Mouse (Mus musculus): ENCODE measurements around the gene Glb1l. TPM values are rescaled to one million over a fixed set of nuclear protein-coding genes. Genes with fewer than 3 reads are reported as not detected.

Gene Glb1l
- polyA plus RNA-seq, 2 experiments: 17.7 to 41.4 TPM

GRCm38 (mm10) chr1:75148727-75149126, 61.9 kb downstream of the Glb1l start:
- Histone ChIP-seq H3K36me3 (ENCODE audit: control insufficient read depth, insufficient read depth, low read length) (peaks cover 51% of the 10 kb centered on the region), H3K4me3 (replicated peaks; ENCODE audit: low read length) (no peak overlapping the region), H3K27ac (replicated peaks; ENCODE audit: low read depth, low read length) (no peak overlapping the region), H3K4me1 (ENCODE audit: control insufficient read depth, insufficient read depth, low read length) (peaks cover 4% of the 10 kb centered on the region; the same call in 1 of the 2 replicates), H3K4me2 (replicated peaks; ENCODE audit: low read depth, low read length, severe bottlenecking) (no peak overlapping the region), H3K9me3 (ENCODE audit: control insufficient read depth, low read length) (no peaks in the 10 kb centered on the region), H3K9ac (ENCODE audit: low read depth, low read length, severe bottlenecking) (no peak overlapping the region), H3K27me3 (ENCODE audit: control insufficient read depth, insufficient read depth, low read length) (no peaks in the 10 kb centered on the region)
- 93% methylated on average over 4 of the region's 4 CpGs for WGBS
- DNase-seq (ENCODE audit: low spot score) (no peak), ATAC-seq (ENCODE audit: low FRiP score, low read depth) (no peak)
- TF ChIP-seq POLR2A (IDR thresholded peaks at IDR 0.05; ENCODE audit: borderline replicate concordance, extremely low read depth, insufficient read depth, insufficient read length): no peak

Small RNA genes lying within 50 kb of the gene (microRNA-seq; reads per million reads assigned to microRNA genes)
- gene Gm27943: not detected

Other genes starting within 250 kb of the Glb1l start
- gene Nhej1, start 85.6 kb downstream of the Glb1l start, polyA plus RNA-seq (2012; rRNA removed): 4.4 and 4.8 TPM in 2 replicates
- 7.8 and 10.8 TPM in 2 replicates for gene Nhej1, start 85.6 kb downstream of the Glb1l start, polyA plus RNA-seq (2014; fragmentation: Nextera tagmentation; extraction: Ambion mirVana)
- gene Slc23a3, start 76.9 kb downstream of the Glb1l start, polyA plus RNA-seq (2012; rRNA removed): 0.55 and 0.58 TPM in 2 replicates
- gene Slc23a3, start 76.9 kb downstream of the Glb1l start, polyA plus RNA-seq (2014; fragmentation: Nextera tagmentation; extraction: Ambion mirVana): 0.11 and 0.12 TPM in 2 replicates
- gene Cnppd1, start 68.1 kb downstream of the Glb1l start, polyA plus RNA-seq (2012; rRNA removed): 48.1 and 56.7 TPM in 2 replicates
- 37.8 and 39.7 TPM in 2 replicates for gene Cnppd1, start 68.1 kb downstream of the Glb1l start, polyA plus RNA-seq (2014; fragmentation: Nextera tagmentation; extraction: Ambion mirVana)
- gene Retreg2, start 68.0 kb downstream of the Glb1l start, polyA plus RNA-seq (2012; rRNA removed): 74.8 and 101 TPM in 2 replicates
- gene Retreg2, start 68.0 kb downstream of the Glb1l start, polyA plus RNA-seq (2014; fragmentation: Nextera tagmentation; extraction: Ambion mirVana): 46.4 and 48.1 TPM in 2 replicates
- gene Zfand2b, start 42.2 kb downstream of the Glb1l start, polyA plus RNA-seq (2012; rRNA removed): 53.2 and 58.5 TPM in 2 replicates
- gene Zfand2b, start 42.2 kb downstream of the Glb1l start, polyA plus RNA-seq (2014; fragmentation: Nextera tagmentation; extraction: Ambion mirVana): 40.2 TPM in 2 replicates
- 27.3 and 34.2 TPM in 2 replicates for gene Abcb6, start 30.4 kb downstream of the Glb1l start, polyA plus RNA-seq (2012; rRNA removed)
- 29.7 and 34.1 TPM in 2 replicates for gene Abcb6, start 30.4 kb downstream of the Glb1l start, polyA plus RNA-seq (2014; fragmentation: Nextera tagmentation; extraction: Ambion mirVana)
- gene Ankzf1, start 18.7 kb downstream of the Glb1l start, polyA plus RNA-seq (2012; rRNA removed): 34.1 and 34.7 TPM in 2 replicates
- gene Ankzf1, start 18.7 kb downstream of the Glb1l start, polyA plus RNA-seq (2014; fragmentation: Nextera tagmentation; extraction: Ambion mirVana): 19.2 and 23.2 TPM in 2 replicates
- 46.1 and 62.3 TPM in 2 replicates for gene Atg9a, start 18.6 kb downstream of the Glb1l start, polyA plus RNA-seq (2012; rRNA removed)
- gene Atg9a, start 18.6 kb downstream of the Glb1l start, polyA plus RNA-seq (2014; fragmentation: Nextera tagmentation; extraction: Ambion mirVana): 31.5 and 33.9 TPM in 2 replicates
- gene Stk16, start within 50 bp of the Glb1l start, polyA plus RNA-seq (2012; rRNA removed): 245 and 269 TPM in 2 replicates
- 110 and 118 TPM in 2 replicates for gene Stk16, start within 50 bp of the Glb1l start, polyA plus RNA-seq (2014; fragmentation: Nextera tagmentation; extraction: Ambion mirVana)
- gene Tuba4a, start 9.1 kb upstream of the Glb1l start, polyA plus RNA-seq (2012; rRNA removed): 20.9 and 25.1 TPM in 2 replicates
- 38.5 and 55.9 TPM in 2 replicates for gene Tuba4a, start 9.1 kb upstream of the Glb1l start, polyA plus RNA-seq (2014; fragmentation: Nextera tagmentation; extraction: Ambion mirVana)
- not detected in 2 replicates for gene A630095N17Rik, start 21.3 kb upstream of the Glb1l start, polyA plus RNA-seq (2012; rRNA removed)
- not detected in 2 replicates for gene A630095N17Rik, start 21.3 kb upstream of the Glb1l start, polyA plus RNA-seq (2014; fragmentation: Nextera tagmentation; extraction: Ambion mirVana)
- gene Dnajb2, start 25.6 kb upstream of the Glb1l start, polyA plus RNA-seq (2012; rRNA removed): 41.9 and 44.9 TPM in 2 replicates
- gene Dnajb2, start 25.6 kb upstream of the Glb1l start, polyA plus RNA-seq (2014; fragmentation: Nextera tagmentation; extraction: Ambion mirVana): 20.4 and 22.4 TPM in 2 replicates
- 0.42 and 0.54 TPM in 2 replicates for gene Ptprn, start 53.7 kb upstream of the Glb1l start, polyA plus RNA-seq (2012; rRNA removed)
- gene Ptprn, start 53.7 kb upstream of the Glb1l start, polyA plus RNA-seq (2014; fragmentation: Nextera tagmentation; extraction: Ambion mirVana): 0.12 and 0.44 TPM in 2 replicates
- 0.16 TPM in 1 of 2 replicates, not detected in the other for gene Resp18, start 67.6 kb upstream of the Glb1l start, polyA plus RNA-seq (2012; rRNA removed)
- not detected in 2 replicates for gene Resp18, start 67.6 kb upstream of the Glb1l start, polyA plus RNA-seq (2014; fragmentation: Nextera tagmentation; extraction: Ambion mirVana)
- 126 and 142 TPM in 2 replicates for gene Dnpep, start 107.2 kb upstream of the Glb1l start, polyA plus RNA-seq (2012; rRNA removed)
- gene Dnpep, start 107.2 kb upstream of the Glb1l start, polyA plus RNA-seq (2014; fragmentation: Nextera tagmentation; extraction: Ambion mirVana): 112 and 115 TPM in 2 replicates
- gene Des, start 149.5 kb upstream of the Glb1l start, polyA plus RNA-seq (2012; rRNA removed): 50.7 and 53.7 TPM in 2 replicates
- 59.0 and 78.6 TPM in 2 replicates for gene Des, start 149.5 kb upstream of the Glb1l start, polyA plus RNA-seq (2014; fragmentation: Nextera tagmentation; extraction: Ambion mirVana)
- gene Speg, start 164.5 kb upstream of the Glb1l start, polyA plus RNA-seq (2012; rRNA removed): 77.9 and 114 TPM in 2 replicates
- 15.3 and 21.8 TPM in 2 replicates for gene Speg, start 164.5 kb upstream of the Glb1l start, polyA plus RNA-seq (2014; fragmentation: Nextera tagmentation; extraction: Ambion mirVana)
- 144 and 199 TPM in 2 replicates for gene Gmppa, start 225.1 kb upstream of the Glb1l start, polyA plus RNA-seq (2012; rRNA removed)
- 71.8 and 74.9 TPM in 2 replicates for gene Gmppa, start 225.1 kb upstream of the Glb1l start, polyA plus RNA-seq (2014; fragmentation: Nextera tagmentation; extraction: Ambion mirVana)
- gene Asic4, start 239.6 kb upstream of the Glb1l start, polyA plus RNA-seq (2012; rRNA removed): 0.35 and 0.72 TPM in 2 replicates
- gene Asic4, start 239.6 kb upstream of the Glb1l start, polyA plus RNA-seq (2014; fragmentation: Nextera tagmentation; extraction: Ambion mirVana): 0.10 and 0.15 TPM in 2 replicates